In the genomic region with DNA sequence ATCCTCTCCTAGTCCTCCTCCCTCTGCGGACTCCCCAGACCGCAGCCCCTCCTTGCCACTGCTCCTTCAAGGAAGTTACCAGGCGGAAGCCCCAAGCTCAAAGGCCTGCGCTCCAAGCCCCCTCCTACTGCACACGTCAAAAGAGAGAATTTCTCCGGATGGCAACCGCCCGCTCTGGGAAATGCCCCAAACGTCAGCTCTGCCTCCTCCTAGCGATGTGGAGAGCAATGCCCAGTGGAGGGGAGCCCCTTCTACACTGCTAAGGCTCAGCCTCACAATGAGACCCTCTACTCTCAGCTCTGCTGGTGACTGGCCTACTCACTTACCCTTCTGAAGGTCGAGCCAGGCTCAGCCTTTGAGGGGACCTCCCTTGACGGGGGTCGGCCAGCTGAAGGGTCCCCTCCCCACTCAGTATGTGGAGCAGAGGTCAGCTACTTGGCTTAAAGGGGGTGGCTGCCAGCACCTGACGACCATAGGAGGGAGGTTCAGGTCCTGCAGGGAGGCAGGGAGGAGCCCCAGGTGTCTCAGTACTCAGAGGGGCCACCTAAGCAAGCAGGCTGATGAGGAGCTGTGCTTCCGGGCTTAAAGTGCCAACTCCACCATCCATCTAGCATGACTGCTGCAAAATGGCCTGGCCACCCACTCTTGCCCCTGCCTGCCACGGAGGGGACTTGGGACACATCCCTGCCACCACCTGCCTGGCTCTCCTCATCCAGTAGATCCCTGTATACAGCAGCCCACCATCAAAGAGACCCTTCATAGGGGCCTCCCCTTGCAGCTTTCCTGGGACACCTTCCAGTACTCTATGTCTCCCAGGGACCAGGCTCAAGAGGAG, we compare ENCODE assay signal across 8 mouse cellular contexts.
DNase-seq lines count a peak whose midpoint lies in the region; ATAC-seq and TF ChIP-seq lines count a peak whose summit lies in the region.

No protein-coding gene starts in this region.

- intact Hi-C loops in left cerebral cortex, adult 2 months (cut with DNase I), result loop anchor here (2.0 to 5.0 kb wide), 2 partner anchors 45 to 128 kb away; no protein-coding TSS in a partner anchor

- H3K9ac ChIP-seq in embryonic facial prominence, embryonic 14.5 days (ENCODE audit: low read depth, low read length), result 0 out of 2 replicates have a peak overlapping the region, but pooled peaks have one; percentile 49
- peak overlapping the region; percentile 51; the same call in 1 of the 2 replicates for H3K9ac ChIP-seq in limb, embryonic 13.5 days

- no peaks in the 10 kb centered on the region for H3K36me3 ChIP-seq in embryonic facial prominence, embryonic 14.5 days (ENCODE audit: control insufficient read depth, insufficient read depth, low read length)
- H3K36me3 ChIP-seq in limb, embryonic 13.5 days, result no peaks in the 10 kb centered on the region

- no peaks in the 10 kb centered on the region for H3K9me3 ChIP-seq in embryonic facial prominence, embryonic 14.5 days (ENCODE audit: control insufficient read depth, low read length)
- H3K9me3 ChIP-seq in limb, embryonic 13.5 days, result no peaks in the 10 kb centered on the region

- H3K27me3 ChIP-seq in embryonic facial prominence, embryonic 14.5 days (replicated peaks; ENCODE audit: control insufficient read depth, insufficient read depth, low read length), result peaks cover 43% of the 10 kb centered on the region
- peaks cover 79% of the 10 kb centered on the region for H3K27me3 ChIP-seq in limb, embryonic 13.5 days

- H3K4me3 ChIP-seq in left cerebral cortex, adult 2 months, result peak overlapping the region; percentile 70
- H3K4me3 ChIP-seq in embryonic facial prominence, embryonic 14.5 days (ENCODE audit: low read depth, low read length), result peak overlapping the region; percentile 41; the same call in 1 of the 2 replicates
- H3K4me3 ChIP-seq in limb, embryonic 13.5 days, result no peak overlapping the region

- peak overlapping the region; percentile 67 for H3K4me2 ChIP-seq in embryonic facial prominence, embryonic 14.5 days (ENCODE audit: low read depth, low read length)
- H3K4me2 ChIP-seq in limb, embryonic 13.5 days (replicated peaks), result peak overlapping the region; percentile 66

- no peaks in the 10 kb centered on the region for H3K4me1 ChIP-seq in embryonic facial prominence, embryonic 14.5 days (ENCODE audit: control insufficient read depth, insufficient read depth, low read length)
- peaks cover 11% of the 10 kb centered on the region for H3K4me1 ChIP-seq in limb, embryonic 13.5 days

- peak overlapping the region; percentile 92 for H3K27ac ChIP-seq in left cerebral cortex, adult 2 months
- no peak overlapping the region for H3K27ac ChIP-seq in embryonic facial prominence, embryonic 14.5 days (replicated peaks; ENCODE audit: low read depth, low read length)
- H3K27ac ChIP-seq in limb, embryonic 13.5 days, result no peak overlapping the region

- WGBS in embryonic facial prominence, embryonic 14.5 days, result 14% methylated on average over 15 of the region's 16 CpGs
- 19% methylated on average over 16 of the region's 16 CpGs for WGBS in limb, embryonic 13.5 days

- TF ChIP-seq CTCF in left cerebral cortex, adult 2 months (IDR thresholded peaks at IDR 0.05), result no peak

- DNase-seq in left cerebral cortex, adult 2 months (ENCODE audit: extremely low spot score in 1 of 2, low spot score in 2 of 2), result peak in 1 of 2 experiments; percentile 46
- no peak for DNase-seq in left cerebral cortex, adult 8-10 months (ENCODE audit: low spot score in 2 of 2)
- no peak for DNase-seq in embryonic facial prominence, embryonic 14.5 days (ENCODE audit: low spot score)
- DNase-seq in right cerebral cortex, postnatal 14 days, result peak; percentile 51
- DNase-seq in adrenal gland, postnatal 25 days, result no peak
- DNase-seq in natural killer cell, adult 2 months (ENCODE audit: low spot score in 2 of 2), result no peak
- DNase-seq in lung, postnatal 4 days, result no peak

- no peak for ATAC-seq in embryonic facial prominence, embryonic 14.5 days (ENCODE audit: low read depth)
- no peak for ATAC-seq in limb, embryonic 13.5 days (ENCODE audit: low FRiP score, low read depth)
